Mouse (Mus musculus) megakaryocyte, adult 5-6 weeks (primary cell): ENCODE results near the gene Tmem50b. TPM values are rescaled to one million over a fixed set of nuclear protein-coding genes. Genes with fewer than 3 reads are reported as not detected.
"Not testable (repeated sequence)": the region's sequence is repeated elsewhere in the genome, so short reads cannot be mapped to it uniquely, and the experiment has no call there.

Experiments
- ATAC-seq: 2 replicates; pipeline ENCODE4 v1.8.0; 2016; ENCODE audit warnings: mild to moderate bottlenecking, inconsistent platforms; ENCODE audit not compliant: poor library complexity, severe bottlenecking
- total RNA-seq, 2 experiments: library from RNA; stranded (forward) in 1 of 2; stranded (reverse) in 1 of 2; fragments of 153-499, 151-499 nt in 1 of 2; fragments of 221-1000, 200-1000 nt in 1 of 2; gene quantifications; 2 replicates each; pipeline versions ENCODE4 v1.2.3 to v1.2.4; 2015 to 2017

The Tmem50b gene
- total RNA-seq, 2 experiments from 2014 or later: 83.4 to 112 TPM

DNA sequence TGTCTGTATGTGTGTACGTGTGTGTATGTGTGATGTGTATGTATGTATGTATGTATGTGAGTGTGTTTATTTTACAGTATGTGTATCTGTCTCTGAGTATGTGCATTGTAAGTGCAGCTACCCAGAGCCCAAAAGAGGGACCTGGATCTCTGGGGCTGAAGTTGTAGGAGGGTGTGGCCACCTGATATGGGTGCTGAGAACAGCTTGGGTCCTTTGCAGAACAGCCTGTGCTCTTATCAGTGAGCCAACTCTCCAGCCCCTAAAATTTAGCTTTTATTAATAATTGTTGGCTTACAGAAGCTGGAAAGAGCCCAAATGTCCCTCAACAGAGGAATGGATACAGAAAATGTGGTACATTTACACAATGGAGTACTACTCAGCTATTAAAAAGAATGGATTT, 54.0 kb downstream of the Tmem50b start:
- ATAC-seq: no peak

DNA sequence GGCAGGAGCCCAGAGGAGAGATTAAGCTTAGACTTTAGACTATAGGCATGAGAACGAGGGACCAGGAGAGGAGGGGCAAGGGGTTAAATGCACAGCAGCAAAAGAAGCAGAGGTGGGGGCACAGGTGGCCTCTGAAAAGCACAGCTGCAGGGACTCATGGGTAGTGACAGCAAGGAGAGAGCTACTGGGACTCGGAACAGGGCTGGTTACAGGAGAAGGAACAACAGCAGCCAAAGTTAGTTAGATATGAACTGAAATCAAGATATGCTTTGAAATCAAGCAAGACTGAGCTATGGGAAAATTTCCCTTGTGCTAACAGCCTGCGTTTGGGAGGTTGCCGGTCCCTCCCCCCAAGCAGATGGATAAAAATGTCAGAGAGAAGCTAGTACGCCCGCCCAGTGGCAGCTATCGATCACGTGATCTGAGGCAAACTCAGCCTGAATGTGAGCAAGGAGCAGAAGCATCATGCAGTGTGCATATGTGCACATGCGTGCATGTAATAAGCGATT, 56.0 kb downstream of the Tmem50b start:
- no peak for ATAC-seq

DNA sequence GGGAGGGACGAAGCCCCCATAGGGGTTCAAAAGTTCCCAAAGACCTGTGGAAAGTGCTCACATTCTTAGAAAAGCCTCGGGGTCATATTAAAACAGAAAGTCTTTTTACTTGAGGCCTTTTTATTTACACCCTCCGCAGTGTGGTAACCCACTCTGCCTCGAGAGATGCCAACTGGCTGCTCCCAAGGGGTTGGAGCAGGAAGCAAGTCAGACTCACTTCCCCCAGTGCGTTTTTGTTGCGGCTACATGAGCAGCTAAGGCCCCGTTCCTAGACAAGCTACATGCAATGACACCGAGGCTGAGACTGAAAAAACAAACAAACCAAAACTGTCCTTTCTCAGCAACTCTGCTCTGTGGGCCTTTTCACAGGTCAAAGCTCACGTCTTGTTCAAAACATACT, 59.1 kb downstream of the Tmem50b start:
- peak; percentile 56 for ATAC-seq

DNA sequence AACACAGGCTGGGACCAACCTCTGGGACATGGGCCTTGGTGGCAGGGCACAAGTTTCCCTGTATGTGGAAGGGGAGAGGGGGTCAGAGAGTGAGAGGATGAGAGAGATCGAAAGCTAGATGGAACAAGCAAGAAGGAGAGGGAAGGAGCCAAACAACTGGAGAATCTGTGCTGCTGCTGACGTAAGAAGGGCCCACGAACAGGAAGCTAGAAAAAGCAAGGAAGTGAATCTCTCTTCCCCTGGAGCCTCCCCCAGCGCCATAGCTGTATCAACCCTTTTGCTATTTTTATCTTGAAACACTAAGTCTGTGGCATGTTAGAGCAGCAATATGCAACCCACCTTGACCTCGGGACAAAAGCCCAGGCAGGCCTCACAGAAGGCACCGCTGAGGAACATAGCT, 59.5 kb downstream of the Tmem50b start:
- ATAC-seq: peak; percentile 79

DNA sequence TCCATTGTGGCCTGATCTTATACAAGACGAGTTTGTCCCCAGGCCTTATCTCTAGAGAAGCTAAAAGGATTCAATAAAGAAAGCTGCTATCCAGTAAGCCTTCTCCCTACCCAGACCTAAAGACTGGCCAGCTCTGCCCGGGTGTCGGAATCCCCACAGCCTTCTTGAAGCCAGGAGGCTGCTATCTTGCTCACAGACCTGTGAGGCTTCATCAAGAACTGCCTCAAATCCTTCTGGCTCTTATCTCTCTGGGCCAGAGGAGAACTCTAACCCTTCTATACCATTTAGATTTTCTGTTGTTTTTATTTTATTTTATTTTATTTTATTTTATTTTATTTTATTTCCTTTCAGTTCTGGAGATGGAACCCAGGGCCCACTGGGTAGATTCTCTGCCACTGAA, 60.5 kb downstream of the Tmem50b start:
- ATAC-seq: no peak

DNA sequence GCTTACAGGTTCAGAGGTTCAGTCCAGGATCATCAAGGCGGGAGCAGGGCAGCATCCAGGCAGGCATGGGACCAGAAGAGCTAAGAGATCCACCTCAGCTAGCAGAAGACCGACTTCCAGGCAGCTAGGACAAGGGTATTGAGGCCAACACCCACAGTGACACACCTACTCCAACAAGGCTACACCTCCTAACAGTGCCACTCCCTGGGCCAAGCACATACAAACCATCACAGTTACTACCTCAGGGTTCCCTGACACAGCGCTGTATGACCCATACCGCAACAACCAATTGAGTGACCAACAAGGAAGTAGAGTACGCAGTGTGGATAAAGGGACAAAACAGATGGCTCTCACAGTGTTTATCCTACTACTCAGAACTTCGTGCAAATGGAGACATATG, 61.2 kb downstream of the Tmem50b start:
- ATAC-seq: no peak

DNA sequence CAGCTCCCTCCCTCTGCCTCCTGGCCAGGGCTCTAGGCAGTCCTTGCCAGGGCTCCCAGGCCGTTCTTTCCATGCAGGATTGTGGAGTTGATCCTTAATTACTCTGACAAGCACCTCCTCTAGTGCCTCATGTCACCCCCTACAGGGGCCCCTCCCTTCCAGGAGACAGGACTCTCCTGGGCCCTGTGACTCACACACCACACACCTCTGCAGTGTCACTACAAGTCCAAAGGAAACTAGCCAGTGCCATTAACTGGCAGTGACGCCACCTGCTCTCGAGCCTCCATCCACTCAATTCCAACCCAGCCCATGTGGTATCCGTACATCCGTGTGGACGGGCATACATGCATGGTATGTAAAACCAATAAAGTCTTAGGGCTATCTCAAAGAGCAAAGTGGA, 62.7 kb downstream of the Tmem50b start:
- ATAC-seq: no peak

DNA sequence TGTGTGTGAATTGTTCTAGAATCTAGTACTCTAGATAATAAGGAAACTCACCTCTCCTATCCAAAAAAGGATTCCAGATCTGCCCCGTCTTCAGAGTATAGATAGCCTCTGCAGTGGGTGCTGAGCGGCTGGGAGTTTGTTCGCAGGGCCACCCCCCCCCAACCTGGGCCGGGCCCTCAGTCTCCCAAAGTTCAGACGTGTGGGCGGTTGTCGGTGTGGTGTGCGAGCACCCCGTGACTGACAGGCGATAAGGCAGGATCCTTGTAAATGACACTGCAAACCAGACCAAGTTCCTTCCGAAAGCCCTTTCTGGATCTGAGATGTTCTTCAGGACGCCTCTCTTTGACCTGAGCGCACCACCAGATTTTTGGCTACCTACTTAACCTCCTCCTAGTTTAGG, 63.1 kb downstream of the Tmem50b start:
- peak; percentile 52; the same call in 1 of the 2 replicates for ATAC-seq

DNA sequence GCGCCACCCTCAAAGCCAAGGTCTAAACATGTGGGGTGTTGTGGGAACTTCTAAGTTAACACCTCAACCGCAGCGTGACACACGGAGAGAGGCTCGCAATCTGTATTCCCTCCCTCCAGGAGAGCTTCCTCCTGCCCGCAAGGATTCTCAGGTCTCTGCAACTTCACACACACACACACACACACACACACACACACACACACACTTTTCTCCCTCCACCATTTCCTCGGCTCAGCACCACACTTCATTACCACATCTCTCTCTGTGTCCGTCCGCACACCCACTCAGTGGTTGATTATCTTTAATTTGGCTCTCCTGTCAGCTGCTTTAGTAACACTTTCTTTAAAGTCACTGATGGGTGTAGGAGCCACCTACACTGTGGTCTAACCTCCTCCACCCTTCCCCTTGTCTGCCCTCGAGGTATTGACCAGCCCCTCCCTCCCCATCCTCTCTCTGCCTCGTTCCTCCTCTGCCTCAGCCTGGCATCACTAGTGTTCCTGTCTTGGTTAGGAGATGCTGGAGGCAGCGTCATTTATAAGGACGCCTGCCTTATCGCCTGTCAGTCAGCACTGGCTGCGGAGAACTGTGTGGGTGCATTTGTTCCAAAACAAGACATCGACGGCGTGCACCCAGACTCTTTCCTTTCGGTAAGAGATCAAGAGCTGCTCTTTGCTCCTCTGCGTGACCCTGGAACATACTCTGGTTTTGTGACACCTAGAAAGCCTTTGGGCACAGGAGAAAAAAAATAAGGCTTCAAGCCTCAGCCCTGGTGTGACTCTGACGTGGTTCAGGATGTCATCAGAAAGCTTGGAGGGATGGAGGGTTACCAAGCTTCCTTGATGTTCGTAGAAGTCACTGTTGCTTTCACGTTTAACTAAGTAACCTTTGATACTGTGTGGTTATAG, 64.3 kb downstream of the Tmem50b start:
- peak; percentile 47 for ATAC-seq

DNA sequence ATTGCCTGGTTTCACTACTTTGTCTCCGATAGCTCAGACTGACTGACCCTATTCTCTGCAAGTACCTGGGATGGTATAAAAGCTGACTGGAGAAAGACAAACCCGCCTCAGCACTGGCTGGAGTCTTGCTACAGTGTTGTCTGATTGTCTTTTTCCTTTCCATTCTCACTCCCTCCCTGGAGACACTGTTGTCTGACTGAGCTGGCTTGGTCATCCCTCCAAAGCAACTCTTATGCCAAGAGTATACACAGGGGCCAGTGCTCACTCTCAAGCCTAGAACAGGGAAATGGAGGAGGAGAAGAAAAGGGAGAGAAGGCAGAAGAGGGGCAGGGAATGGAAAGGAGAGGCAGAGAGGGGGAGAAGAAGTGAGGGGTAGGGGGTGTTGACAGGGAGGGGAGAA, 65.2 kb downstream of the Tmem50b start:
- ATAC-seq: no peak

DNA sequence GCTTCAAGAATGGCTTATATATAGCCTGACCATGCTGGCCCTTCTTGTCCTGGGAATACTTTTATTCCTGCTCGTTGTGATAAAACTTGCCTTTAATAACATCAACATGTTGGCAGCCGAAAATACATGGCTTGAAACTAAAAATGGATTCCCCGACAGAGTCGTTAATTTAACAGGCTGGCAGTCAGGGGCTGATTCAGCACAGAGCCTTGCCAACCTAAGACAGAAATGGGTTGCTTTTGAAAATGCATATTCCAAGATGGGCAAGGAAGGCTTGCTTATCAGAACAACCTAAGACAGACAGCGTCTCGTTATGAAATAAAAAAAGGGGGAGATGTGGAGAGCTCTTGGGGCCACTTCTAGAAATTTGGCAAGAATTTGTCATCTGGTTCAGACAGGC, 65.7 kb downstream of the Tmem50b start:
- no peak for ATAC-seq

DNA sequence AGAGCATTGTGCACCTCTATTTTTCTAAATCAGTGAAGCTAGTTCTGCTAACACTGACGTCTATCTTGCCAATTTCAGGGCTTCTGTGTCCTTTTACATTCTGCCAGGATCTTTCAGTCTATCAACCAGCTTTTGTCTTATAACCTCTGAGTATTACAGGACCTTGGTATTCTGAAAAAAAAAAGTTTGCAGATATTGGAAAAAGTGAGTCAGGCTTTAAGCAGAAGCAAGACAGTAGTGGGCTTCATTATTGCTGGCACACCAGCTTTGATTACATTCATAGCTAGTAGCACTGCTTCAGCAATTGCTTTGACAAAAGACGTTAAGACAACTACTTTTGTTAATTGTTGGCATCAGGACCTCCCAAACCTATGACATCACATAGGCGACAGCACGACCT, 66.8 kb downstream of the Tmem50b start:
- not testable (repeated sequence) for ATAC-seq

DNA sequence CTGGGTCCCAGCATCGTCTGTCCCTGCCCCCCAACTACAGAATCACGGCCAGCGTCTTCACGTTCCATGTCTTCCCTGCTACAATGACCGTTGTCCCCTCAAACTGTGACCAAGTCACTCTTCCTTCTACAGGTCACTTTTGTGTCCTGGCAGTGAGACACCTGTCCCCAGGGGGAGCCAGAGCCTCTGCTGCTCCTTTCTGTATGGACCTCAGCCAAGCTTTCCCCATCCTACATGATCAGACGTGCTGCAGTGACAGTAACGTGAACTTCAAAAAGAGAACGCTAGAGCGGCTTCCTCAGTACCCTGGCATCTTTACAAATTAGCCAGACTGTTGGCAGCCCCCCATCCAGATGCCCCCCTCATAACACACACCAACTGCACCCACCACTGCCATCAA, 69.0 kb downstream of the Tmem50b start:
- ATAC-seq: no peak

DNA sequence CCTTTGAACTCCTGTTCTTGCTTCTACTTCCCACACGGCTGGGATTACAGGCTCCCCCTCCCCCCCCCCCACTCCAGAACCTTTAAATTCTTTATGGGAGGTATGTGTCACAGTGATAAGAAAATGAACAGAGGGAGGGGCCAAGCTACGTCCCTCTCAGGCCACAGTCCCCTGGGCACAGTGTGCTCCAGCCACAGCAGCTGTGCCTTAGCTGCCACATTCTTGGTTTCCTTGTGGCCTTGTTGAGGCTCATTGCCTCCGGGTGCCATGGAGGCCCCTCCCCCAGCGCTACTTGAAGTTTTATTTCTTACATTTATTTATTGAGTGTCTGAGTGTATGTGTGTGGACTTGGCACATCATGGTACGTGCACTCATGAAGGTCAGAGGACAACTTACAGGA, 70.1 kb downstream of the Tmem50b start:
- ATAC-seq: no peak

DNA sequence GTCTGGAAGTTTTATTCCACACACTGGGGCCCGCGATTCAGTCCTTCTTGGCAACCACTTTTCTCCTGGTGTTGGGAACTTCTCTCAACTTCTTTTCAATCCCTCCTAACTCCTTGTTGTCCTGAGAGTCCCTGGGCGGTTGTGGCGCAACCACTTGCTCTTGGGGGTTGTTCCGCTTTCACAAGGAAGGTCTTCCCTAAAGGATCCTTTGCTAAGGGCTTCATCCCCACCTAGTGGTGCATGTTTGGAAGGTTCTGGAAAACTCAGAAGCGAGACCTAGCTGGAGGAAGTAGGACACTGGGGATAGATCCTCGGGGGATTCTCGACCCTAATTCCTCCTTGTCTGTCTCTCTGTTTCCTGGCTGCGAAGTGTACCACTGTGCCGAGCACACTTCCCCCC, 70.5 kb downstream of the Tmem50b start:
- peak; percentile 44 for ATAC-seq

DNA sequence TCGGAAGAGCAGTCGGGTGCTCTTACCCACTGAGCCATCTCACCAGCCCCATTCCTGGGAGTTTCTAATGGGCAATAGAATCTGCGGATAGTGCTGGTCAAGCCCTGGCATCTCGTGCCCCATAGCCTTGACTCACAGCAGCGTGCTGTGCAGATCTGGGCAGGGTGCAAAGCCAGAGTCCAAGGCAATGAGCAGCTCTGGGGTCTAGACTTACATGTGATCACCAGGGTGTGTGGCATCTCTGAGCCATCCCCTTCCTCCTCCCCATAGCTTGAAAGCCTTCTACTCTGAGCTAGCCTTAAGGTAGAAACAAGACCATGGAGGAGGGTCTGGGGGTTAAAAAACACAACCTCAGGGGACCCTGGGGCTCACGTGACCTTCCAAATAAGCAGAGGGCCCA, 71.3 kb downstream of the Tmem50b start:
- ATAC-seq: no peak

Other genes with a start within 250 kb of the Tmem50b start
- gene Ifnar2, start 225.0 kb downstream of the Tmem50b start, total RNA-seq (2015): 287 and 289 TPM in 2 replicates
- gene Ifnar2, start 225.0 kb downstream of the Tmem50b start, total RNA-seq (2017): 257 and 285 TPM in 2 replicates
- 0.29 TPM in 1 of 2 replicates, not detected in the other for gene Gm21970, start 206.1 kb downstream of the Tmem50b start, total RNA-seq (2015)
- not detected in 2 replicates for gene Gm21970, start 206.1 kb downstream of the Tmem50b start, total RNA-seq (2017)
- gene Il10rb, start 191.6 kb downstream of the Tmem50b start, total RNA-seq (2015): 66.6 and 68.3 TPM in 2 replicates
- 63.3 and 64.6 TPM in 2 replicates for gene Il10rb, start 191.6 kb downstream of the Tmem50b start, total RNA-seq (2017)
- 66.2 and 67.3 TPM in 2 replicates for gene Ifnar1, start 112.6 kb downstream of the Tmem50b start, total RNA-seq (2015)
- 73.9 and 78.5 TPM in 2 replicates for gene Ifnar1, start 112.6 kb downstream of the Tmem50b start, total RNA-seq (2017)
- gene Ifngr2, start 50.7 kb downstream of the Tmem50b start, total RNA-seq (2015): 63.2 and 67.5 TPM in 2 replicates
- gene Ifngr2, start 50.7 kb downstream of the Tmem50b start, total RNA-seq (2017): 47.0 and 49.0 TPM in 2 replicates
- gene Dnajc28, start 21.2 kb upstream of the Tmem50b start, total RNA-seq (2015): 2.3 and 2.7 TPM in 2 replicates
- 5.0 and 6.8 TPM in 2 replicates for gene Dnajc28, start 21.2 kb upstream of the Tmem50b start, total RNA-seq (2017)
- 59.0 and 62.7 TPM in 2 replicates for gene Gart, start 49.2 kb upstream of the Tmem50b start, total RNA-seq (2015)
- gene Gart, start 49.2 kb upstream of the Tmem50b start, total RNA-seq (2017): 98.1 and 115 TPM in 2 replicates
- 271 and 279 TPM in 2 replicates for gene Son, start 49.7 kb upstream of the Tmem50b start, total RNA-seq (2015)
- 160 and 200 TPM in 2 replicates for gene Son, start 49.7 kb upstream of the Tmem50b start, total RNA-seq (2017)
- 17.8 and 32.6 TPM in 2 replicates for gene Donson, start 91.0 kb upstream of the Tmem50b start, total RNA-seq (2015)
- 23.5 and 50.1 TPM in 2 replicates for gene Donson, start 91.0 kb upstream of the Tmem50b start, total RNA-seq (2017)
- 61.0 and 73.7 TPM in 2 replicates for gene Cryzl1, start 131.2 kb upstream of the Tmem50b start, total RNA-seq (2015)
- gene Cryzl1, start 131.2 kb upstream of the Tmem50b start, total RNA-seq (2017): 66.0 and 69.4 TPM in 2 replicates
- 12.0 and 15.6 TPM in 2 replicates for gene Itsn1, start 131.5 kb upstream of the Tmem50b start, total RNA-seq (2015)
- gene Itsn1, start 131.5 kb upstream of the Tmem50b start, total RNA-seq (2017): 12.5 and 24.2 TPM in 2 replicates